Mouse (Mus musculus) common myeloid progenitor, adult 5-6 weeks (primary cell): ENCODE data around the gene Asic1. TPM values are rescaled to one million over a fixed set of nuclear protein-coding genes. Genes with fewer than 3 reads are reported as not detected.
"Not testable (repeated sequence)": the region's sequence is repeated elsewhere in the genome, so short reads cannot be mapped to it uniquely, and the experiment has no call there.

ENCODE experiments used
- ATAC-seq: replicated peaks from 2 replicates; pipeline ENCODE4 v1.8.0; 2016; ENCODE audit warnings: low read depth, mild to moderate bottlenecking, moderate TSS enrichment, inconsistent platforms; ENCODE audit not compliant: poor library complexity, severe bottlenecking
- total RNA-seq: library from RNA; stranded (forward); fragments of 200-1000, 187-1606 nt; gene quantifications from 2 replicates; pipeline ENCODE4 v1.2.3, GENCODE M21; 2017

The Asic1 gene
- total RNA-seq, 1 experiment from 2014 or later = not detected

- no peak for ATAC-seq
Measured at GRCm38 (mm10) chr15:99700219-99701106, 30.3 kb downstream of the Asic1 start.

GRCm38 (mm10) chr15:99701640-99701998 lies 31.5 kb downstream of the Asic1 start:
- ATAC-seq = not testable (repeated sequence)

GRCm38 (mm10) chr15:99701999-99702900 lies 32.1 kb downstream of the Asic1 start, which contains the start of gene Smarcd1:
Gene Smarcd1, plus strand, starts transcription at chr15:99702129.
- ATAC-seq = peak; percentile 86

- no peak for ATAC-seq
Measured at GRCm38 (mm10) chr15:99703104-99703503, 32.9 kb downstream of the Asic1 start.

- no peak for ATAC-seq
Measured at GRCm38 (mm10) chr15:99703676-99704040, 33.5 kb downstream of the Asic1 start.

GRCm38 (mm10) chr15:99704041-99704681 lies 34.0 kb downstream of the Asic1 start:
- ATAC-seq = no peak

GRCm38 (mm10) chr15:99704881-99705280 lies 34.7 kb downstream of the Asic1 start:
- no peak for ATAC-seq

GRCm38 (mm10) chr15:99705440-99706048 lies 35.4 kb downstream of the Asic1 start, which contains the start of gene Gm17349:
Gene Gm17349, minus strand, starts transcription at chr15:99705490.
- ATAC-seq = peak; percentile 50

GRCm38 (mm10) chr15:99708176-99708575 lies 38.0 kb downstream of the Asic1 start:
- no peak for ATAC-seq

GRCm38 (mm10) chr15:99710221-99711190 lies 40.3 kb downstream of the Asic1 start:
- no peak for ATAC-seq

- ATAC-seq = no peak
Measured at GRCm38 (mm10) chr15:99711491-99711890, 41.3 kb downstream of the Asic1 start.

- ATAC-seq = no peak
Measured at GRCm38 (mm10) chr15:99712666-99713559, 42.7 kb downstream of the Asic1 start.

- no peak for ATAC-seq
Measured at GRCm38 (mm10) chr15:99713569-99713968, 43.4 kb downstream of the Asic1 start.

GRCm38 (mm10) chr15:99714206-99714605 lies 44.0 kb downstream of the Asic1 start:
- no peak for ATAC-seq

GRCm38 (mm10) chr15:99714858-99715257 lies 44.7 kb downstream of the Asic1 start:
- ATAC-seq = peak; percentile 73

- ATAC-seq = peak; percentile 45; the same call in 1 of the 2 replicates
Measured at GRCm38 (mm10) chr15:99715361-99715865, 45.2 kb downstream of the Asic1 start.

- no peak for ATAC-seq
Measured at GRCm38 (mm10) chr15:99715982-99716746, 46.0 kb downstream of the Asic1 start.
